Mouse (Mus musculus) olfactory bulb, adult 2 months (tissue): ENCODE results near the gene Mtus2.

Source experiments
- CTCF ChIP-seq: fragments of 200-500 bp; IDR thresholded peaks from 2 replicates; pipeline ENCODE4 v1.5.1; 2012; ENCODE audit warnings: low read depth, mild to moderate bottlenecking, low read length, moderate library complexity; ENCODE audit not compliant: insufficient read depth
- POLR2A ChIP-seq: fragments of 200-500 bp; IDR thresholded peaks from 2 replicates; pipeline ENCODE4 v1.6.1; 2012; ENCODE audit warnings: mild to moderate bottlenecking, low read depth, low read length, moderate library complexity; ENCODE audit not compliant: insufficient read depth

DNA sequence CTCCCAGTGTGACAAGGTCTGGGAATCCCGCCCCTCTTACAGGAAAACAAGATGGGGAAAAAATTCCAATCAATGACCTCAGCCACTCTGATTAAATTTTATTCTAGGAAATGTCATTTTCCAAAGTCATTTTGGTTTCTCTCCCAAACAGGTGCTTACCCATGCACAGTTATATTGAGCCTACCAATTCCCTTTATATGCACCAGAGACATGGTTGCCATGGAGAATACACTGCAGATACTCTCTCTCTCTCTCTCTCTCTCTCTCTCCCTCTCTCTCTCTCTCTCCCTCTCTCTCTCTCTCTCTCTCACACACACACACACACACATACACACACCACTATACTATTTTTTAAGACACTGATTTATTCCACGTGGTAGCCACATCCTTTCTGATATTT lies 326.1 kb downstream of the Mtus2 start:
- TF ChIP-seq CTCF (no peak), POLR2A (no peak)
